Mouse (Mus musculus): ENCODE data around the gene Plxdc1.

DNA sequence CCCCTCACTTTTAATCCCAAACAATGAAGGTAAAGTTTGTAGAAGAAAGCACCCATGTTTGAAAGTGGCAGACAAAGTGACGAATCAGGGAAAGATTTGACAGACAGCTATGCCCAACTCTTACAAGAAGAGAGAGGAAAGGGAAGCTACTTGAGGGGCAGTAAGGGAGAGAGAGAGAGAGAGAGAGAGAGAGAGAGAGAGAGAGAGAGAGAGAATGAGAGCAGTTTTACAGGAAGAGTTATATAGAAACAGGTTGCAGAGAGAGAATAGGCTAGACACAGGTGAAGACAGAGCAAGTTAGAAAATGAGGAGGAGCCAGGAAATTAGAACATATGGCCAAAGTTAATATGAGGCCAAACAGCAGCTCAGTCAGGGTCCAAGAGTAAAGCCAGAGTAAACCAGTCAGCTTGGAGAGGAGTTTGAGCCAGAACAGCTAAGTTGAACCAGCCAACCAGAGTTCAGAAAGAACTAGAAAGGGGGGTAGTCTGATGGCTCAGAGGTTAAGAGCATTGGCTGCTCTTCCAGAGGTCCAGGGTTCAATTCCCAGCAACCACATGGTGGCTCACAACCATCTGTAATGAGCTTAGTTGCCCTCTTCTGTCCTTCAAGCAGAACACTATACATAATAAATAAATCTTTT, 33.8 kb downstream of the Plxdc1 start:
- TF ChIP-seq CTCF (IDR thresholded peaks at IDR 0.05; ENCODE audit: low read depth, low read length) (no peak), TAL1 (conservative IDR thresholded peaks at IDR 0.05; ENCODE audit: low read depth, low read length) (no peak), GATA1 (IDR thresholded peaks at IDR 0.05; ENCODE audit: borderline replicate concordance, low read length) (no peak), GATA2 (IDR thresholded peaks at IDR 0.05; ENCODE audit: borderline replicate concordance, low read depth, low read length) (no peak), POLR2AphosphoS5 (IDR thresholded peaks at IDR 0.05; ENCODE audit: insufficient replicate concordance, low read depth, low read length) (no peak)

Measured in G1E (cell line).